Mouse (Mus musculus) splenic B cell, adult 2 months (primary cell): Measurements from ENCODE around the gene Srsf5.

ENCODE experiments used
- DNase-seq: peaks from one replicate; pipeline ENCODE4 v3.0.0-alpha.2; 2011; ENCODE audit warnings: low read depth, low spot score
- H3K27me3 ChIP-seq: 2 replicates; pipeline ENCODE4 v1.6.1; 2012; ENCODE audit warnings: mild to moderate bottlenecking, low read length, moderate library complexity, mixed read lengths; ENCODE audit not compliant: control insufficient read depth, poor library complexity, insufficient read depth, severe bottlenecking
- H3K36me3 ChIP-seq: 2 replicates; pipeline ENCODE4 v1.6.1; 2012; ENCODE audit warnings: mild to moderate bottlenecking, low read length, moderate library complexity, mixed read lengths; ENCODE audit not compliant: control insufficient read depth, poor library complexity, insufficient read depth, severe bottlenecking

Gene Srsf5

GRCm38 (mm10) chr12:80966059-80966838, 20.9 kb downstream of the Srsf5 start:
- Histone ChIP-seq H3K27me3 (no peaks in the 10 kb centered on the region), H3K36me3 (no peaks in the 10 kb centered on the region)
- no peak for DNase-seq

- no peak for DNase-seq
- H3K27me3 ChIP-seq, result no peaks in the 10 kb centered on the region
These were observed 22.6 kb downstream of the Srsf5 start for GRCm38 (mm10) chr12:80967918-80968317.

DNA sequence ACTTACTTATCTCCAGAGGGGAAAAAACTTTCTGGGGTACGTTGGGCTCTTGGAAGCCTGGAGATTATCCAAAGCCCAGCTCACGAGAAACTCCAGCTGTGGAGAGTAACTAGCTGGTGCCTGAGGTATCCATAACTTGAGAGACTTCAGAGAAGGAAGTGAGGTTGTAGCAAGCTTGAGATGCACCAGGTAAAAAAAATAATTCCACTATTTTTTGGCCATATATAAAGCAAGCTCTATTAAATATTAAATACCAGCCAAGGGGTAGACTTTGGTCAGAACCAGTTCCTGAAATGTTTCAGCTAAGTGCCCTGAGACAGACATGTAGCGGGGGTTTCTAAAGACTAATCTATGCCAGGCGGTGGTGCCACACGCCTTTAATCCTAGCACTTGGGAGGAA, 23.3 kb downstream of the Srsf5 start, which contains the start of gene Slc10a1:
TSS of gene Slc10a1 (minus strand) at position 101 of the 400 bp plus-strand sequence.
- Histone ChIP-seq H3K27me3 (no peaks in the 10 kb centered on the region), H3K36me3 (no peaks in the 10 kb centered on the region)
- no peak for DNase-seq

More at GRCm38 (mm10) chr12:80967918-80968317, 22.6 kb downstream of the Srsf5 start:
- H3K36me3 ChIP-seq, result no peaks in the 10 kb centered on the region

- no peaks in the 10 kb centered on the region for H3K36me3 ChIP-seq
- DNase-seq, result no peak
- H3K27me3 ChIP-seq, result no peaks in the 10 kb centered on the region
These were observed 24.9 kb downstream of the Srsf5 start for GRCm38 (mm10) chr12:80970181-80970705.

DNA sequence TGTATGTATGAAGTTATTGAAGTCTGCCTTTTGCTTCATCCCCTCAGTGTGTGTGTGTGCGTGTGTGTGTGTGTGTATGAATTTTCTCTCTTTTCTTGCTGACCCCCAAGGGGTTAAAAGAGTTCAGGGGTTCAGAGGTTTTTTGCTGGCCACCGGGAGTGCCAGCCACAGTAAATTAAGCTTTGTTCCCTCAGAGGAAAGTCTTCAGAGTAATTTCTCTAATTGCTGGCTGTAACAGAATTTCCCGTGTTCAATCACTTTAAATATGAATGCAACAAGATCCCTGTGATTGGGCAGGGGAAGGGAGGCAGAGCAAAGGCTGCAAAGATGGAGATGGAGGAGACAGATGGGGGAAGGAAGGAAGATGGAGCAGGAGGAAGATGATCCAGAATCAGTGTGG, 26.5 kb downstream of the Srsf5 start:
- no peaks in the 10 kb centered on the region for H3K36me3 ChIP-seq
- no peak for DNase-seq
- no peaks in the 10 kb centered on the region for H3K27me3 ChIP-seq

- DNase-seq, result no peak
- no peaks in the 10 kb centered on the region for H3K27me3 ChIP-seq
- no peaks in the 10 kb centered on the region for H3K36me3 ChIP-seq
These were observed 30.8 kb downstream of the Srsf5 start for GRCm38 (mm10) chr12:80975939-80976671.

DNA sequence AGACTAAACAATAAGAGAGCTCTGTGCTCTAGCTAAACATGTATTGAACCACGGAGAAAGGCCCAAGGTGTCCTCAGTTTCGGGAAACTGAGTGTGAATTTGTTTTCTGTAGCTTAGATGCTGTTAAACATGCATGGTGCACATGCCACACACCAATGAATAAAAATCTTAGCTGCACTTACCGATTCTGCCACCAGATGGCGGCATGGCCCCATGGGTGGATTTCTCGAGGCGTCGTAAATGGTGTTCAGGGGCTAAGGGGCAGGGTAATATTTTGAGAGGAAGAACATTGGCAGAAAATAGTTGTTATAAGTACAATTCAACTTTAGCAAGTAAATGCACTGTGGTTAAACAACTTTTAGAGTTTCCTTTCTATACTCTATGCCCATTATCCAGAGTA, 37.0 kb downstream of the Srsf5 start:
- H3K27me3 ChIP-seq, result no peaks in the 10 kb centered on the region
- DNase-seq, result peak; percentile 78

DNA sequence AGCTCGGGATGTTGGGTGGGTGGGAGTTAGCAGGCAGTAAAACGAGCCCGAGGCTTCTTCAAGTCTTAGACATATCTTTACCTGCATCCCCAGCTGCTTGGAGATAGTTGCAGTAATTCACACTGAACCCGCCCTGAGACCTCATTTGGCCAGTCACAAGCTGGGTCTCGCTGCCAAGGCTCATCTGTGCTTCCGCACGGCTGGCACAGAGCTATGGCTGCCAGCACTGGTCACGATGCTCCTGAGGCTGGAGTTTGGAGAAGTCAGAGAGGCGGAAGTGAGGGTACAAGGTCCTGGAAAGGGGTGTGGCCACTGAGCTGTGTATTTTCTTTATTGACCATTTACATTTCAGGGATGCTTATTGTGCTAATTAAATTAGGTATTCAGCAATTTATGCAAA, 38.4 kb downstream of the Srsf5 start:
- Histone ChIP-seq H3K36me3 (no peaks in the 10 kb centered on the region), H3K27me3 (no peaks in the 10 kb centered on the region)
- no peak for DNase-seq

More for the DNA sequence above, 37.0 kb downstream of the Srsf5 start:
- no peaks in the 10 kb centered on the region for H3K36me3 ChIP-seq

DNA sequence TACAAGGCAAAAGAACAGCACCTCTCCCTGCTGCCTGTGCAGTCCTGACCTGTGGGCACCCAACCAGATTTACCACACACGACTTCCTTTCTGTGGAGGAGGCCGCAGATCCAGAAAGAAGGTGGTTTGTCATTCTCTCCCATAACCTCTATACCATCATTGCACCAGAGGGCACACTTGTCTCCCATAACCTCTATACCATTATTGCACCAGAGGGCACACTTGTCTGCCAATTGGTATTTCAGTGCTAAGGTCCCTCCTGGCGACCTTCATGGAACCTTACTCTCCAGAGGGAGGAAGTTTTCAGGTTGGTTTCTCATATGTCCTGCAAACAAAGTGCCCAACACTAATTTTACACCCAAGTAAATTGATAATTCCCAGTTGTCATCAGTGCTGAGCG, 41.3 kb downstream of the Srsf5 start:
- Histone ChIP-seq H3K27me3 (no peaks in the 10 kb centered on the region), H3K36me3 (no peaks in the 10 kb centered on the region)
- DNase-seq, result no peak

GRCm38 (mm10) chr12:80988286-80988685, 43.0 kb downstream of the Srsf5 start:
- DNase-seq, result no peak
- no peaks in the 10 kb centered on the region for H3K36me3 ChIP-seq
- H3K27me3 ChIP-seq, result no peaks in the 10 kb centered on the region

GRCm38 (mm10) chr12:80990901-80991445, 45.7 kb downstream of the Srsf5 start:
- H3K27me3 ChIP-seq, result no peaks in the 10 kb centered on the region
- H3K36me3 ChIP-seq, result no peaks in the 10 kb centered on the region
- no peak for DNase-seq

DNA sequence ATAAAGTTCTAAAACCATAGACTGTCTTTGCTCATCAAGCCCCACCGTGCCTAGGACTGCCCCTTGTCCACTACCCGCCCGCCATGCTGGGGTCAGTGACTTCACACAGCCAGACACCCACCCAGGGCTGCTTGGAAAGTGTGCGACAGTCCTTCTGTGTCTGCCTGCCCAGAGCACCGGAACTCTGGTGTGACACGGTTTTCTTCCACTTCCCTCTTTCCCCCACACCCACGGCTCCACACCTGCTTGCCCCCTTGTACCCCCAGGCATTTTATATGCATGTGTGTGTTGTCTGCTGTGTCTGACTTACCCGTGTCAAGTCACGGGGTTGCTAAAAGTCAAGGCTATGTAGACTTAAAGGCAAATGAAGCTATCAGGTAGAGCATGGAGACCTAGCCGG, 46.5 kb downstream of the Srsf5 start:
- Histone ChIP-seq H3K36me3 (no peaks in the 10 kb centered on the region), H3K27me3 (no peaks in the 10 kb centered on the region)
- DNase-seq, result peak; percentile 77

- Histone ChIP-seq H3K36me3 (no peaks in the 10 kb centered on the region), H3K27me3 (no peaks in the 10 kb centered on the region)
- DNase-seq, result peak; percentile 50
These were observed 47.3 kb downstream of the Srsf5 start for GRCm38 (mm10) chr12:80992540-80993122.

DNA sequence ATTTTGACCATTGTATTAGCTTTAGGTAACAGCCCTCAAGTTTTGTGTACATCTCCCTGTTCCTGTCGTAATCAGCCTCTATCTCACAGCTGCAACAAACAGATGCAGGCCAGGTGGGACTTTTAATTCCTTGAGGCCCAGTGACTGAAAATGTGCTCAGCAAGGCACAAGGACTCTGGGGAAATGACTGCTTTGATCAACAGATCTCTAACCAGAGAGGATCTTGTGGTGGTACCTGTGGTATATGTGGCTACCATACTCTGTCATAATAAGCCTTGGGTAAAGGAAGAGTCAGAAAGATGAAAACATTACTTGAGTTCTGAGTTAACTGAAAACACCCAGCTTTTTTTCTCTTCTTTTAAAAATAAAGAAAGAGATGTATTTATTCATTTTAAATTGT, 48.5 kb downstream of the Srsf5 start:
- Histone ChIP-seq H3K27me3 (no peaks in the 10 kb centered on the region), H3K36me3 (no peaks in the 10 kb centered on the region)
- peak; percentile 32 for DNase-seq
